Mouse (Mus musculus) embryonic facial prominence, embryonic 10.5 days (tissue): ENCODE measurements around the gene Ranbp9. TPM values are rescaled to one million over a fixed set of nuclear protein-coding genes. Genes with fewer than 3 reads are reported as not detected.

Experiments used
- DNase-seq: peaks from one replicate; pipeline ENCODE4 v3.0.0-alpha.2; 2017; ENCODE audit warnings: low spot score
- H3K27ac ChIP-seq: fragments of 300-500 bp; sonication (generic); replicated peaks from 2 replicates; pipeline ENCODE4 v1.5.1; 2016; ENCODE audit warnings: mild to moderate bottlenecking
- H3K27me3 ChIP-seq: fragments of 300-500 bp; sonication (generic); replicated peaks from 2 replicates; pipeline ENCODE4 v1.6.1; 2016; ENCODE audit warnings: low read depth, mild to moderate bottlenecking; ENCODE audit not compliant: poor library complexity, severe bottlenecking
- H3K36me3 ChIP-seq: fragments of 300-500 bp; sonication (generic); replicated peaks from 2 replicates; pipeline ENCODE4 v1.6.1; 2016; ENCODE audit warnings: mild to moderate bottlenecking, moderate library complexity
- H3K4me1 ChIP-seq: fragments of 300-500 bp; sonication (generic); 2 replicates; pipeline ENCODE4 v1.6.1; 2016
- H3K4me3 ChIP-seq: fragments of 300-500 bp; sonication (generic); 2 replicates; pipeline ENCODE4 v1.5.1; 2016; ENCODE audit warnings: mild to moderate bottlenecking, moderate library complexity
- H3K9me3 ChIP-seq: fragments of 300-500 bp; sonication (generic); 2 replicates; pipeline ENCODE4 v1.6.1; 2016; ENCODE audit warnings: mild to moderate bottlenecking
- WGBS: fragments of 180-500 bp; shearing (Covaris S2); methylation state at CpG from one replicate; pipeline ENCODE4 v1.1.7; 2016; 5-methylcytosine and 5-hydroxymethylcytosine counted together
- polyA plus RNA-seq: library from polyadenylated mRNA; unstranded; fragments of >200 nt; fragmentation: Nextera tagmentation; extraction: Ambion mirVana; gene quantifications from 2 replicates; pipeline ENCODE4 v1.2.1, GENCODE M21; 2016

Gene Ranbp9
- polyA plus RNA-seq, 1 experiment from 2014 or later: 8.0 TPM

- Histone ChIP-seq H3K27ac (no peak overlapping the region), H3K9me3 (no peaks in the 10 kb centered on the region), H3K4me1 (peaks cover 15% of the 10 kb centered on the region), H3K27me3 (no peaks in the 10 kb centered on the region), H3K36me3 (no peaks in the 10 kb centered on the region), H3K4me3 (no peak overlapping the region)
- WGBS: 59% methylated on average over 12 of the region's 12 CpGs
- DNase-seq: no peak
Observed at GRCm38 (mm10) chr13:43486501-43487213, 5.6 kb upstream of the Ranbp9 start.

GRCm38 (mm10) chr13:43485278-43485976 lies 4.3 kb upstream of the Ranbp9 start:
- H3K27me3 ChIP-seq: no peaks in the 10 kb centered on the region
- H3K4me3 ChIP-seq: no peak overlapping the region
- no peak for DNase-seq
- no peaks in the 10 kb centered on the region for H3K9me3 ChIP-seq
- peaks cover 17% of the 10 kb centered on the region for H3K4me1 ChIP-seq
- no peak overlapping the region for H3K27ac ChIP-seq
- no peaks in the 10 kb centered on the region for H3K36me3 ChIP-seq
- 92% methylated on average over 5 of the region's 5 CpGs for WGBS

GRCm38 (mm10) chr13:43482782-43483181 lies 1.7 kb upstream of the Ranbp9 start:
- 94% methylated on average over 9 of the region's 9 CpGs for WGBS
- peaks cover 32% of the 10 kb centered on the region for H3K4me1 ChIP-seq
- no peak overlapping the region for H3K4me3 ChIP-seq
- no peak overlapping the region for H3K27ac ChIP-seq
- H3K9me3 ChIP-seq: no peaks in the 10 kb centered on the region
- H3K36me3 ChIP-seq: no peaks in the 10 kb centered on the region
- no peaks in the 10 kb centered on the region for H3K27me3 ChIP-seq
- DNase-seq: no peak

GRCm38 (mm10) chr13:43481859-43482245 lies 770 bp upstream of the Ranbp9 start:
- no peak for DNase-seq
- Histone ChIP-seq H3K4me1 (peaks cover 33% of the 10 kb centered on the region), H3K4me3 (peak overlapping the region; percentile 95), H3K9me3 (no peaks in the 10 kb centered on the region), H3K36me3 (no peaks in the 10 kb centered on the region), H3K27ac (peak overlapping the region; percentile 98), H3K27me3 (no peaks in the 10 kb centered on the region)
- 46% methylated on average over 6 of the region's 6 CpGs for WGBS

GRCm38 (mm10) chr13:43480595-43480956 lies 506 bp downstream of the Ranbp9 start:
- Histone ChIP-seq H3K36me3 (0 out of 2 replicates have a peak, but pooled peaks cover 3% of the 10 kb centered on the region), H3K9me3 (no peaks in the 10 kb centered on the region), H3K4me3 (peak overlapping the region; percentile 95), H3K27ac (peak overlapping the region; percentile 98), H3K27me3 (no peaks in the 10 kb centered on the region), H3K4me1 (peaks cover 32% of the 10 kb centered on the region)
- 16% methylated on average over 67 of the region's 67 CpGs for WGBS
- DNase-seq: no peak

GRCm38 (mm10) chr13:43479767-43480571 lies 1.1 kb downstream of the Ranbp9 start:
- 0 out of 2 replicates have a peak, but pooled peaks cover 3% of the 10 kb centered on the region for H3K36me3 ChIP-seq
- peak overlapping the region; percentile 98 for H3K27ac ChIP-seq
- H3K9me3 ChIP-seq: no peaks in the 10 kb centered on the region
- peak; percentile 72 for DNase-seq
- WGBS: under 1% methylated on average over 36 of the region's 36 CpGs
- H3K27me3 ChIP-seq: no peaks in the 10 kb centered on the region
- H3K4me3 ChIP-seq: peak overlapping the region; percentile 95
- H3K4me1 ChIP-seq: peaks cover 32% of the 10 kb centered on the region

GRCm38 (mm10) chr13:43479024-43479705 lies 1.9 kb downstream of the Ranbp9 start:
- no peaks in the 10 kb centered on the region for H3K27me3 ChIP-seq
- peak overlapping the region; percentile 95 for H3K4me3 ChIP-seq
- 0 out of 2 replicates have a peak overlapping the region, but pooled peaks have one; percentile 98 for H3K27ac ChIP-seq
- H3K9me3 ChIP-seq: no peaks in the 10 kb centered on the region
- WGBS: 16% methylated on average over 6 of the region's 6 CpGs
- DNase-seq: no peak
- H3K36me3 ChIP-seq: 0 out of 2 replicates have a peak, but pooled peaks cover 3% of the 10 kb centered on the region
- peaks cover 39% of the 10 kb centered on the region for H3K4me1 ChIP-seq

GRCm38 (mm10) chr13:43478586-43478985 lies 2.5 kb downstream of the Ranbp9 start:
- Histone ChIP-seq H3K27me3 (no peaks in the 10 kb centered on the region), H3K4me1 (peaks cover 45% of the 10 kb centered on the region), H3K4me3 (peak overlapping the region; percentile 95), H3K36me3 (0 out of 2 replicates have a peak, but pooled peaks cover 3% of the 10 kb centered on the region), H3K9me3 (no peaks in the 10 kb centered on the region), H3K27ac (peak overlapping the region; percentile 61; the same call in 1 of the 2 replicates)
- DNase-seq: no peak
- 47% methylated on average over 8 of the region's 8 CpGs for WGBS

GRCm38 (mm10) chr13:43477098-43477697 lies 3.9 kb downstream of the Ranbp9 start:
- no peak for DNase-seq
- 89% methylated on average over 3 of the region's 3 CpGs for WGBS
- H3K4me3 ChIP-seq: no peak overlapping the region
- peaks cover 45% of the 10 kb centered on the region for H3K4me1 ChIP-seq
- H3K9me3 ChIP-seq: no peaks in the 10 kb centered on the region
- H3K36me3 ChIP-seq: 0 out of 2 replicates have a peak, but pooled peaks cover 3% of the 10 kb centered on the region
- no peak overlapping the region for H3K27ac ChIP-seq
- H3K27me3 ChIP-seq: no peaks in the 10 kb centered on the region

GRCm38 (mm10) chr13:43476226-43476625 lies 4.9 kb downstream of the Ranbp9 start:
- Histone ChIP-seq H3K4me3 (no peak overlapping the region), H3K9me3 (no peaks in the 10 kb centered on the region), H3K4me1 (peaks cover 38% of the 10 kb centered on the region), H3K27me3 (no peaks in the 10 kb centered on the region), H3K36me3 (0 out of 2 replicates have a peak, but pooled peaks cover 3% of the 10 kb centered on the region), H3K27ac (no peak overlapping the region)
- no peak for DNase-seq
- WGBS: 90% methylated on average over 7 of the region's 7 CpGs

- peaks cover 17% of the 10 kb centered on the region for H3K36me3 ChIP-seq
- no peaks in the 10 kb centered on the region for H3K27me3 ChIP-seq
- WGBS: 87% methylated on average over 5 of the region's 5 CpGs
- no peak overlapping the region for H3K27ac ChIP-seq
- H3K4me1 ChIP-seq: peaks cover 38% of the 10 kb centered on the region
- no peak overlapping the region for H3K4me3 ChIP-seq
- DNase-seq: no peak
- no peaks in the 10 kb centered on the region for H3K9me3 ChIP-seq
Observed at GRCm38 (mm10) chr13:43474722-43475121, 6.4 kb downstream of the Ranbp9 start.
